Mouse (Mus musculus) lung, adult 2 months (tissue): ENCODE data around the gene Plcxd2.

Experiments used
- CTCF ChIP-seq: fragments of 200-500 bp; IDR thresholded peaks from 2 replicates; pipeline ENCODE4 v1.5.1; 2011; ENCODE audit warnings: mild to moderate bottlenecking, low read length, control low read depth; ENCODE audit not compliant: insufficient read depth
- POLR2A ChIP-seq: fragments of 200-500 bp; IDR thresholded peaks from 2 replicates; pipeline ENCODE4 v1.6.1; 2011; ENCODE audit warnings: low read depth, mild to moderate bottlenecking, control low read depth, low read length, borderline replicate concordance; ENCODE audit errors: extremely low read depth

DNA sequence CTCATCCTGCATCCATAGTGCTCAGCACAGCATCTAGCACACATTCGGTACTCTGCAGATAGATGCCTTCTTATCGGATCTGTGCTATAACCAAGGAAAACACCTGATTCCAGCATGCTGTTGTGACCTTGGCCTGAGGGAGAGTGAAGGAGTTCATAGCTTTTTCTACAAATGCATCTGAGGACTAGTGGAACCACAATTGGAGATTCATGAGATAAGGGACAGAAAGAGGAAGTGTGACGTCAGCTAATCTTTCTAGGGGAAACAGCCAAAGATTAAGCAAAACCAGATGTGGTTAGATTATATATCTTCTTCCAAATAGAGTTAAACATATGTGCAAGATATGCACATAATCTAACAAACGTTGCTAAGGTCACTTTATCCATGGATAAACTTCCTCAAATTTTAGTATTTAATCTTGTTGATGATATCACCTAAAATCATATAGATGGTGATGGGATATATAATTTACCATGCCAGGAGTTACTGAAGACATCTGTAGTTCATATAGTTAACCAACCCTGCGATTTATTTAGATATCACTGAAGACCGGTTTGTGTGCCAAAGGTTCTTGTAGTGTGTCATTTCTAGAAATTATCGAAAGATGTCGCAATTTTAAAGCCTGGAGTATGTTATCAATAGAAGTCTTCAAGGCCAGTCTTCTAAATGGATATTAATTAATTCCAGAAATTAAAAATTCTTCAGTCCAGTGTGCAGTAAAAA lies 67.7 kb downstream of the Plcxd2 start:
- TF ChIP-seq CTCF: no peak
- no peak for TF ChIP-seq POLR2A
